Mouse (Mus musculus) right cerebral cortex, postnatal 14 days (tissue): ENCODE results near the gene 1810043G02Rik.
"Not testable (repeated sequence)": the region's sequence is repeated elsewhere in the genome, so short reads cannot be mapped to it uniquely, and the experiment has no call there.

Experiments used
- DNase-seq: peaks from one replicate; pipeline ENCODE4 v3.0.0; 2022

Gene 1810043G02Rik

DNA sequence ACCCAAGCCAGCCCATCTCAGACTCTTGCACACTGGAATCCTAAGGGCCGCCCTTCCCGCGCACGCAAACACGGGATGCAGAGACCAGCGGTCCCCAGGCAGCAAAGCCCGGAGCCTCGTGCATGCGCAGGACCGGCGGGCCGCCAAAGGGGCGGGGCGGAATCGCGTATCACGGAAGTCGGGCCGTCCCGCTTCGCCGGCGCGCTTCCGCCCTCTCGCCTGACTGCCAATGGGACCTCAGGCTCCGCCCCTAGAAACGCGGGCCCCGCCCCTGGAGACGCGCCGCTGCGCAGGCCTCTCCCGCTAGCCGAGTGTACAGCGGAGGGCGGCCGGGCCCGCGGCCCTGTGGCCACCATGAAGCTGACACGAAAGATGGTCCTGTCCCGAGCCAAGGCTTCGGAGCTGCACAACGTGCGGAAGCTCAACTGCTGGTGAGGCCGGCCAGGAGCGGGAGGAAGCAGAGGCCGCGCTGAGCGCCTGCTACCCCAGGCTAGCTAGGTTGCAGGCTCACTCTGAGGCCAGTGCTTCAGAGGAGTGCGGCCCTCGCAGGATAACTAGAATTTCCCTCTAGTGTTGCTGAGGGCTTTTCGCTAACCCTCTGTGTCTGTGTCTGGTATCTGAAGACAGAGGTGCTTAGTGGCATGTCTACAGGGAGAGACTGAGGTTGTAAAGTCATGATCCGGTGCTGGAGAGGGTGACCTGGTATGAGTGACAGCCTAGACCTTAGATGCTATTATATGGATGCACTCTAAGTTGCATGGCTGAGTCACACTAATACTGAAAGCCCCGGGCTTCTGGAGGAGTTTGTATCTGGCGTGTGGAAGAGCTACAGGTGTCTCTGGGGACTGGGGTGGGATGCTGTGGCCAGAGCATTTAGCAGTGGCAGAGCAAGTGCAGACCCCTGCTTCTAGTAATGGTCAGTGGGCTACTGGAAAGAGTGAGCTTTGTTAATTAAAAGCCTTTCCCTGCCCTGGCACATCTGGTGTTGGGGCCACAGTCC lies at the start of gene 1810043G02Rik:
TSS of gene 1810043G02Rik (plus strand) at position 174 of the 1,000 bp plus-strand sequence.
- DNase-seq: peak; percentile 100

DNA sequence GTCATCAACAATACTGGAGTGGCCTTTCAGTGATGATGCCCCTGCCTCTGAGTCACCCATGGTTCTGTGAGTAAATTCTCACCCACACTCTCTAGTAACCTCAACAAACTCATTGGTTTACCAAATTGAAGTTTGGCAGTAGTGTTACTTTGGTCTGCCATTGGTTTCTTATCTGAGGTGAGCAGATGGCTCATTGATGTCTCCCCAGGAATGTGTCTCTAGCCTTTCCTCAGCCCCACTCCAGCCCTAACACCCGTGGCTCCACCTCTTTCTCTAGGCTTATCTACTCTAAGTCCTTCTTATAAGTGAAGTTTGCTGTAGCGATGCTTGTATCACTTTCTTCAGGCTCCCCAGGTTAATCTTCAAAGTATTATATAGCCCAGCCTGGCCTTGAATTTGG lies 38.6 kb upstream of the 1810043G02Rik start:
- DNase-seq: no peak

GRCm38 (mm10) chr10:77950468-77950867 lies 27.9 kb upstream of the 1810043G02Rik start:
- DNase-seq: not testable (repeated sequence)

DNA sequence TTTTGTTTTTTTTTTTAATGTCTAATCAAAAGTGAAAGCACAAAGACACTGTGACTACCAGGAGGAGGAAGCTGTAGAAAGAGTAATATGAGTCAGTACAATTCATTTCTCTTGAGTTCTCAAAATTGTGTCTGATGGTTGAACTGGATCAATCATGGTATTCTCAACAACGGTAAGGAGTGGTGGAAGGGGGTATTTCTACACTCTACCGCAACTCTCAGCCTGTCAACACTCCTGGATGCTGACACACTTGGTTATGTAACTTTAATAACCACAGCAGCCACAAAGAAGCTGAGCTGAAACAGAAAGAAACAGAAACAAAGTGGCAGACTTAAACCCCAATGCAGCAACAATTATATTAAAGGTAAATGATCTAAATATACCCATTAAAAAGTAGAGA lies 15.6 kb upstream of the 1810043G02Rik start:
- DNase-seq: no peak

- DNase-seq: no peak
These were observed 14.4 kb upstream of the 1810043G02Rik start for GRCm38 (mm10) chr10:77963971-77964370.

DNA sequence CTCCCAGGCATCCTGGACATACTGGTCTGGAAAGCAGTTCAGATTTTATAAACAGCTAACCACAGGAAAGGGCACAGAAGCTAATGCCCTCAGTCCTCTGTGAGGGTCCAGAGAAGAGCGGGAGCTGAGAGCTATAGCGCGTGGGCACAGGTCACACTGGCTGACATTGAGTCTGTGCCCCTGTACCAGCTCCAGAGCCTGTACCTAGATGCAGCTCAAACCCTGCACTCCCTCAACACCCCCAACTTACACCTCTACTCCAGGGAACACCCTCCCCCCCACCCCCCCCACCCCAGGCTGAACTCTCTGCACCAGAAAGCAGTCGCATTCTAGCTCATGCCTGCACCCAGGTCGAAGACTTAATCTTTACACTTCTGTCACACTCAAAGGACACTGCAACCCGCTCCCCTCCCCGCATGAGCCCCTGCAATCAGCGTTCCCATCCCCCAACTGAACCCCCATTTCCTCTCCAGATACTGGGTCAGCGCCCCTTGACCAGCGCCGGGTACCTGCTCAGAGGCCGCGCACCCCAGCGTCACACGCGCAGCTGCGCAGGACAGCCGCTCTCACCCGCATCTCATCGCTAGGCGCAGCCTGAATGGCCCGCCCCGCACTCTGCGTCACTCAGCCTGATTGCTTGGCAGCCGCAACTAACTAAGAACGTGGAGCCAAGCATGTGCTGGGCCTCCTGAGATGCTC lies 8.9 kb upstream of the 1810043G02Rik start:
- DNase-seq: peak; percentile 67

- no peak for DNase-seq
These were observed 8.4 kb upstream of the 1810043G02Rik start for GRCm38 (mm10) chr10:77969973-77970325.

GRCm38 (mm10) chr10:77970481-77970880 lies 7.8 kb upstream of the 1810043G02Rik start, which contains the start of gene Trpm2:
Gene Trpm2 (minus strand): TSS chr10:77970563.
- DNase-seq: no peak

- DNase-seq: no peak
These were observed 7.1 kb upstream of the 1810043G02Rik start for GRCm38 (mm10) chr10:77971191-77971590.

GRCm38 (mm10) chr10:77971709-77972553 lies 6.4 kb upstream of the 1810043G02Rik start:
- DNase-seq: no peak

DNA sequence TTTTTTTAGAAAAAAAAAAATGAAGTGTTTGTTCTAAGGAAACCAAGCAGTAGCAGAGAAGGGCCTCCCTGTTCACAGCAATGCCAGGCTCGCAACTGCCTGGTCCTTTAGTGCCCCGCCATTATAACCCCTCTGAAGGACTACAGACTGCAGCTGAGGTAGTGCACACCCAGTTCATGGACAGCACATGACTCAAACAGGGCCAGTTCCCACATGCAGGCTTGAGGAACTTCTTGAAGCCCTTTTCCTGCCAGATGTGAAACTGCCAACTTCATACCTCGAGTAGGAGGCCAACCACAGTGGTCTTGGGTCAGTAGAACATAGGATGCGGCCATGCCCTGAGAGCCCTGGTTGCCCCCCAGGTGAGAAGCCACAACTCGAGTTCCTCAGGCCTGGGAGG lies 4.0 kb upstream of the 1810043G02Rik start:
- no peak for DNase-seq

DNA sequence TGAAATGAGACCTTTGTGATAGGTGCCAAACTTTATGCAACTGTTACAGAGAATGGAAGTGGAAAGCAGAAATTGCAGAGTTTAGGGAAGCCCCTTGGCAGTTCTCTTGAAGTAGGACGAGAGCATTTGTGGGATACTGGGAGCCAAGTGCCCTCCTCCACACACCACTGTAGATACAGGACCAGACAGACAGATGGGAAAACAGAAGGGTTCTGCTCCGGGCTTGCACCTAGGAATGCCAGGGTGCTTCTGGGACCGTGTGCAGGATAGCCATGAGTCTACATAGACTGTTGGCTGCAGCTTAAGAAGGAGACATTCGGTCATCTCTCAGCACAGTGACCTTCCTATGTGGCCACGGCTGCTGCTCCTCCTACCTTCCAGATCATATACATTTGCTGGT lies 3.5 kb upstream of the 1810043G02Rik start:
- no peak for DNase-seq

GRCm38 (mm10) chr10:77975653-77976052 lies 2.7 kb upstream of the 1810043G02Rik start:
- no peak for DNase-seq

DNA sequence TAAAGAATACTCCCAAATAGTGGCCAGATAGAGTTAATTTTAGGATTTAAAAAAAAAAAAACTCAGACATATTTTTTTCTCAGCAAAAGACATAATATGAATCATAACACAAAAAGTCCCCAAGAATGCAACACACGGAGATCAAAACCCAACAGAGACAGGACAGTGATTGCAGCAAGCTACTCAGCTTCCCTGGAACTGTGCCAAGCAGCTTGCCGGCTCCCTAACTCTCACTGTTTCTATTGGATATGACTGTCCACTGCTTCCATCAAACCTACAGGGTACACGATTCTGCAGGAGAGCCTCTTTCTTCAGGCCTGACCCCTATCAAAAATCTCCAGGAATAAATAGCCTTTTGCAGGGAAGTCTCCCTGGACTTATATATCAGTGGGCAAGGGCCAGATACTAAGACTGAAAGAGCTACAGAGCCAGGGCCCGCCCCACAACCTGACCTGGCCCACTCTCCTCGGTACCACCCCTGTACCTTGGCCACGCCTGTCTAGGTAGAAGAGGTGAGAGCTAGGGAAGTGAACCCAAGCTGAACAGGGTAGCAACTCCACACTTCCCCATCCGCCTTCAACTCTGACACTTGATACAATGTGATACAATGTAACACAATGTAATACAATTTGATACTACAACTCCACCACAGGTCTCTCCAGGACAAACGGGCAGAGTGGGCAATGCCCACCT lies 1.7 kb upstream of the 1810043G02Rik start:
- no peak for DNase-seq

GRCm38 (mm10) chr10:77984660-77985059 lies 6.3 kb downstream of the 1810043G02Rik start:
- DNase-seq: peak; percentile 75

- no peak for DNase-seq
These were observed 7.5 kb downstream of the 1810043G02Rik start for GRCm38 (mm10) chr10:77985775-77986174.

- no peak for DNase-seq
These were observed 17.3 kb downstream of the 1810043G02Rik start for GRCm38 (mm10) chr10:77995639-77996038.

GRCm38 (mm10) chr10:78000200-78000599 lies 21.9 kb downstream of the 1810043G02Rik start:
- no peak for DNase-seq

GRCm38 (mm10) chr10:78001796-78002195 lies 23.5 kb downstream of the 1810043G02Rik start:
- peak; percentile 78 for DNase-seq

- DNase-seq: no peak
These were observed 24.0 kb downstream of the 1810043G02Rik start for GRCm38 (mm10) chr10:78002316-78002715.

GRCm38 (mm10) chr10:78004479-78005100 lies 26.3 kb downstream of the 1810043G02Rik start:
- no peak for DNase-seq
